9 mouse cellular contexts compared by ENCODE assay signal in genomic region chr5:21640961-21641360, GRCm38 (mm10). TPM values are rescaled to one million over a fixed set of nuclear protein-coding genes. Genes with fewer than 3 reads are reported as not detected.
DNase-seq lines count a peak whose midpoint lies in the region; ATAC-seq and TF ChIP-seq lines count a peak whose summit lies in the region.
"Had no signal": no experiment of that assay in that cellular context is flagged by ENCODE, and none has a peak within 500 bp of the region (broad histone marks: within the 10 kb centered on the region; RNA-seq: fewer than 3 reads in every experiment).

No protein-coding gene starts in this region.

- no peak for ATAC-seq in hindbrain, embryonic 11.5 days (ENCODE audit: low FRiP score)
- ATAC-seq in hindbrain, embryonic 12.5 days (ENCODE audit: low FRiP score): no peak
- no peak for ATAC-seq in liver, postnatal 0 days
- ATAC-seq in forebrain, embryonic 12.5 days (ENCODE audit: low FRiP score): no peak

- peak; percentile 69 for DNase-seq in hindbrain, embryonic 11.5 days (ENCODE audit: low spot score)
- peak; percentile 34 to 53 for DNase-seq in CD8-positive naive resting alpha-beta T cell, adult 2 months (ENCODE audit: low read depth in 2 of 2, low spot score in 2 of 2)
- peak; percentile 50 for DNase-seq in adipocyte (ENCODE audit: low spot score)
- DNase-seq in frontal cortex, postnatal 10 days (ENCODE audit: low spot score in 2 of 2): peak; percentile 20 to 38
- peak; percentile 56 for DNase-seq in liver, postnatal 0 days
- peak; percentile 7 to 30 for DNase-seq in spleen, postnatal 36 days (ENCODE audit: low spot score in 2 of 2)

- no peak overlapping the region for H3K4me2 ChIP-seq in hindbrain, embryonic 11.5 days (replicated peaks; ENCODE audit: low read depth, low read length)
- H3K4me2 ChIP-seq in hindbrain, embryonic 12.5 days (replicated peaks): no peak overlapping the region
- no peak overlapping the region for H3K4me2 ChIP-seq in liver, postnatal 0 days (ENCODE audit: low read depth, low read length)
- H3K4me2 ChIP-seq in forebrain, embryonic 12.5 days: no peak overlapping the region
- H3K4me2 ChIP-seq: embryonic facial prominence, embryonic 13.5 days had no signal

- H3K27me3 ChIP-seq in hindbrain, embryonic 11.5 days (ENCODE audit: control insufficient read depth, insufficient read depth, low read length): no peaks in the 10 kb centered on the region
- H3K27me3 ChIP-seq in hindbrain, embryonic 12.5 days: no peaks in the 10 kb centered on the region; the same call in 1 of the 2 replicates
- H3K27me3 ChIP-seq in liver, postnatal 0 days (ENCODE audit: insufficient read depth, low read length): no peaks in the 10 kb centered on the region; the same call in 1 of the 2 replicates
- peaks cover 10% of the 10 kb centered on the region for H3K27me3 ChIP-seq in forebrain, embryonic 12.5 days

- WGBS in hindbrain, embryonic 11.5 days: 0% methylated on average over 1 of the region's 1 CpGs
- 0% methylated on average over 1 of the region's 1 CpGs for WGBS in hindbrain, embryonic 12.5 days
- 0% methylated on average over 1 of the region's 1 CpGs for WGBS in liver, postnatal 0 days (ENCODE audit: insufficient replicate concordance)
- 5% methylated on average over 1 of the region's 1 CpGs for WGBS in forebrain, embryonic 12.5 days

- H3K9me3 ChIP-seq in hindbrain, embryonic 11.5 days (ENCODE audit: control insufficient read depth, low read length): no peaks in the 10 kb centered on the region
- H3K9me3 ChIP-seq in hindbrain, embryonic 12.5 days (replicated peaks): no peaks in the 10 kb centered on the region
- no peaks in the 10 kb centered on the region for H3K9me3 ChIP-seq in liver, postnatal 0 days (ENCODE audit: low read length)
- H3K9me3 ChIP-seq in forebrain, embryonic 12.5 days: no peaks in the 10 kb centered on the region
- H3K9me3 ChIP-seq: embryonic facial prominence, embryonic 13.5 days had no signal

- no peak for TF ChIP-seq EP300 in liver, postnatal 0 days (IDR thresholded peaks at IDR 0.05; ENCODE audit: low read depth)

- H3K27ac ChIP-seq in hindbrain, embryonic 11.5 days (ENCODE audit: low read depth, low read length): no peak overlapping the region
- no peak overlapping the region for H3K27ac ChIP-seq in hindbrain, embryonic 12.5 days
- no peak overlapping the region for H3K27ac ChIP-seq in liver, postnatal 0 days (ENCODE audit: low read depth)
- H3K27ac ChIP-seq in forebrain, embryonic 12.5 days: no peak overlapping the region
- H3K27ac ChIP-seq: embryonic facial prominence, embryonic 13.5 days had no signal

- H3K4me1 ChIP-seq in hindbrain, embryonic 11.5 days (replicated peaks; ENCODE audit: control insufficient read depth, insufficient read depth, low read length): no peaks in the 10 kb centered on the region
- no peaks in the 10 kb centered on the region for H3K4me1 ChIP-seq in hindbrain, embryonic 12.5 days
- peaks cover 13% of the 10 kb centered on the region; the same call in 1 of the 2 replicates for H3K4me1 ChIP-seq in liver, postnatal 0 days (ENCODE audit: insufficient read depth)
- peaks cover 7% of the 10 kb centered on the region; the same call in 1 of the 2 replicates for H3K4me1 ChIP-seq in forebrain, embryonic 12.5 days

- H3K9ac ChIP-seq in hindbrain, embryonic 11.5 days (ENCODE audit: low read depth, low read length): no peak overlapping the region
- H3K9ac ChIP-seq in hindbrain, embryonic 12.5 days: no peak overlapping the region
- H3K9ac ChIP-seq in liver, postnatal 0 days (replicated peaks): no peak overlapping the region
- H3K9ac ChIP-seq in forebrain, embryonic 12.5 days: no peak overlapping the region
- H3K9ac ChIP-seq: embryonic facial prominence, embryonic 13.5 days had no signal

- H3K4me3 ChIP-seq in hindbrain, embryonic 11.5 days (ENCODE audit: low read depth, low read length): no peak overlapping the region
- H3K4me3 ChIP-seq in hindbrain, embryonic 12.5 days: no peak overlapping the region
- H3K4me3 ChIP-seq in liver, postnatal 0 days (ENCODE audit: low read depth, low read length): no peak overlapping the region
- H3K4me3 ChIP-seq in forebrain, embryonic 12.5 days (replicated peaks): no peak overlapping the region
- H3K4me3 ChIP-seq: embryonic facial prominence, embryonic 13.5 days had no signal

- TF ChIP-seq CTCF in liver, postnatal 0 days (IDR thresholded peaks at IDR 0.05; ENCODE audit: low read depth): peak; percentile 75

- no peaks in the 10 kb centered on the region for H3K36me3 ChIP-seq in hindbrain, embryonic 11.5 days (ENCODE audit: control insufficient read depth, insufficient read depth, low read length)
- H3K36me3 ChIP-seq in hindbrain, embryonic 12.5 days: no peaks in the 10 kb centered on the region
- H3K36me3 ChIP-seq in liver, postnatal 0 days (replicated peaks; ENCODE audit: insufficient read depth, low read length): no peaks in the 10 kb centered on the region
- H3K36me3 ChIP-seq in forebrain, embryonic 12.5 days (replicated peaks): no peaks in the 10 kb centered on the region
- H3K36me3 ChIP-seq: embryonic facial prominence, embryonic 13.5 days had no signal

RNA-seq across cellular contexts. Expression of gene Fbxl13, which starts 4.5 kb away (rescaled TPM):
- 0.25 and 0.32 TPM in 2 replicates for polyA plus RNA-seq in hindbrain, embryonic 11.5 days (2014; fragmentation: Nextera tagmentation; extraction: Ambion mirVana)
- polyA plus RNA-seq in hindbrain, embryonic 12.5 days (2016; fragmentation: Nextera tagmentation; extraction: Ambion mirVana): 0.33 and 0.44 TPM in 2 replicates
- polyA plus RNA-seq in liver, postnatal 0 days (2015; fragmentation: Nextera tagmentation; extraction: Ambion mirVana): 0.05 and 0.09 TPM in 2 replicates
- 0.22 and 0.32 TPM in 2 replicates for polyA plus RNA-seq in forebrain, embryonic 12.5 days (2016; fragmentation: Nextera tagmentation; extraction: Ambion mirVana)

RNA-seq across cellular contexts. Expression of gene Armc10, which starts 4.7 kb away (rescaled TPM):
- 88.4 and 93.0 TPM in 2 replicates for polyA plus RNA-seq in hindbrain, embryonic 11.5 days (2014; fragmentation: Nextera tagmentation; extraction: Ambion mirVana)
- polyA plus RNA-seq in hindbrain, embryonic 12.5 days (2016; fragmentation: Nextera tagmentation; extraction: Ambion mirVana): 63.5 and 67.5 TPM in 2 replicates
- polyA plus RNA-seq in liver, postnatal 0 days (2015; fragmentation: Nextera tagmentation; extraction: Ambion mirVana): 7.4 TPM in 2 replicates
- 75.4 and 80.1 TPM in 2 replicates for polyA plus RNA-seq in forebrain, embryonic 12.5 days (2016; fragmentation: Nextera tagmentation; extraction: Ambion mirVana)

Comparison
In these comparisons a context has a peak if more than half of its experiments do, and no peak if none do; other contexts are left out.
1. DNase-seq: peak in every context shown above with its lines; median percentile 69 in hindbrain, embryonic 11.5 days; 56 in liver, postnatal 0 days; 50 in adipocyte; 44 in CD8-positive naive resting alpha-beta T cell, adult 2 months; 29 in frontal cortex, postnatal 10 days; 18 in spleen, postnatal 36 days.